Mouse (Mus musculus): ENCODE results near the gene Dld.

The Dld gene

DNA sequence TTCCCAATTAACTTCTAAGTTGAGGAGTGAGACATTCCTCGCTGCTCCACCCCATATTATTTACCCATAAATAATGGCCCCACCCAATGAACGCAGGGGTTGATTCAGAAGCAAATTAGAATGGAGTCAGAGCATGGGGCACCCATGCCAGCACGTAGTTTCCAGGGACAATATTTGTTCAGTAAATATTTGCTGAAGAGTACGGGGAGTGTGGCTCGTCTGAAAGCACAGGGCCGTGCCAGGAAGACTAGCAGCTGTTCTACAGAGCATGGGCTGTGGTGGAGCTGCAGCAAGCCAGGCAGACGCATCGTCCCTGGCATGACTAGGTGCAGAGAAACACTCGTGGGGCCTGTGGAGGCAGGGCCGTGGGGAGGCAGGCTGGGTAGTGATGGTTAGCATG, 56.7 kb downstream of the Dld start:
- DNase-seq (ENCODE audit: low spot score in 2 of 2) = no peak

DNA sequence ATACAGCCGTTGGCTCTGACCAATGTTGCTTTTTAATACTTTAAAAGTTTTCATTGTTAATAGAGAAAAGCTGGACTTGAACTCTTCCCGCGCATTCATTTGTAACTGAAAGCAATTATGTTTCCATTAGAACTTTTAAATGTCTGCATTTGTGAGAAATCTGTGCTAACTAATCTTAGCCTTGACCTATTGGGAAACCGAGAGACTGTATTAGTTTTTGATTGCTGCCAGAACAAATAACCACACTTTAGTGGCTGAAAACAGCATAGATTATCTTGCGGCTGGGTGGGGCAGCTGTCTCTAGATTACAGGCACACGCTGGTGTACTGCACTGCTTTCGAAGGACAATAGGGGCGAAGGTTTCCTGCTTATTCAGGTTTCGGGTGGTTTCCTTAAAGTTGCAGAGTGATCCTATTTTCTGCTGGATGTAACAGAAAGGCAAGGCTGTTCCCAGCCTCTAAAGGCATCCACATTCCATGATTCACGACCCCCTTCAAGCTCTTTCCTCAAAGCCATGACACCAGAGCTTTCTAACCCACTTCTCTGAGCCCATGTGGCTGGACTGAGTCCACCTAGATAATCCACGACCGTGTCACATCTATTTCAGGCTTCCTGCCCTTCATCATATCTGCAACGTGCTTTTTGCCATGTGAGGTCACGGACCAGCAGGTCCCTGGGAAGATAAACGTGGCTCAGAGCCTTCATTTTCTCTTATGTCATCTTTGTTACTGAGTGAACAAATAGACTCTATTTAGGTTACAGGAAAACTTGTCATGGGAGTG, 57.7 kb downstream of the Dld start:
- DNase-seq (ENCODE audit: low spot score in 2 of 2) = no peak

DNA sequence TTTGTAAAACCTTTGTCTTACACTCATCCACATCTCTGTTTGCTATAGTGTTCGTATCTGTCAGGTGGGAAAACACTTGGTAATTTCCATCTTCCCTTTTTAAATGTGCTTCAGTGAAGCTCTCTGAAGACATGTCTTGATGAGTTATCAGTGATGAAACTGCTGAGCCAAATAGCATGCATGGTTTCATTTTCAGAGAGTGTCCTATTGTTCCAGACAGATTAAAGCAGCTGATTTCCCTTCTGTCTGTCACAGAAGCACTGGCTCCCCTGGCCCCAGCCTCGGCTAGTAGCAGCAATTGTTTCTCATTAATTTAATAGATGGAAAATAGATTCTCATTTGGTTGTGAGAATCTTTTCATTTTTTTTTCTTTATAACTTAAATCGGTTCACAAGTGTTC, 60.3 kb downstream of the Dld start:
- DNase-seq (ENCODE audit: low spot score in 2 of 2) = no peak

DNA sequence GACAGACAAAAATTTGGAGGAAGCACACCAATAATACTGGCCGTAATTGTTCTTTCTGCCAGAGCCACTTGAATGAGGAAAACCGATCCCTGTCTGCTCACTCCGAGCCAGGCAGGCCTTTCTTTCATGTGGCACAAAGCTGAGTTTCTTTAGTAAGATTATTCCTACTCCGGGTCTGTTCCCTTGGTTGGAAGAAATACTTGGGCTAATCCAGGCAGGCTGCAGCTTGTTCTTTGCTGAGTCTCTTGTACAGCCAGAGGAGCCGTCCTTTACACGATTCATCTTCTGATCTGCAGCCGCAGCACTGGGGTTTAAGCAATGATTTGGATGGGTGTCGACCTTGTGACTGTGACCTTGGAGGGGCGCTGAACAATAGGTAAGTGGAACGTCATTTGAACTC, 62.2 kb downstream of the Dld start:
- no peak for DNase-seq (ENCODE audit: low spot score in 2 of 2)

DNA sequence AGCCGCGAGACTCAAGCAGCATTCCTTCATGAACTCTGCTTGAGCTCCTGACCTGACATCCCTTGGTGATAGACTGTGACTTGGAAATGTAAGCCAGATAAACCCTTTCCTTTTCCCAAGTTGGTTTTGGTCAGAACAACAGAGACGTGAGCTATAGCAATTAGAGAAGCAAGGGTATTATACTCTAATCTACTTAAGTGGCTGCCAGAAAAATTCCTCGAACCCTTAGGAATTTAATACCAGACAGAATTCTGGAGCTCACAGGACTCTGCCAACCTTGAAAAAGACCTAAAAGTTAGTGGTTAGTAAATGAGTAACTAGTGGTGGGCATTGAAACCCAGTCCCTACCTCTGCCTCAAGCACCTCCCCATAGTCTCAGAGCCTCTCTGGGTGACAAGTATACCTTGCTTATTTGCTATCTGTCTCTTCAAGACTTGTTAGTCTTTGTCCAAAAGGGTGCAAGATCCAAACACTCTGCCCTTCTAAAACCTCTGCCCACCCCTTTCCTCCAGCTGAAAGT, 67.6 kb downstream of the Dld start:
- DNase-seq (ENCODE audit: low spot score in 2 of 2) = no peak

DNA sequence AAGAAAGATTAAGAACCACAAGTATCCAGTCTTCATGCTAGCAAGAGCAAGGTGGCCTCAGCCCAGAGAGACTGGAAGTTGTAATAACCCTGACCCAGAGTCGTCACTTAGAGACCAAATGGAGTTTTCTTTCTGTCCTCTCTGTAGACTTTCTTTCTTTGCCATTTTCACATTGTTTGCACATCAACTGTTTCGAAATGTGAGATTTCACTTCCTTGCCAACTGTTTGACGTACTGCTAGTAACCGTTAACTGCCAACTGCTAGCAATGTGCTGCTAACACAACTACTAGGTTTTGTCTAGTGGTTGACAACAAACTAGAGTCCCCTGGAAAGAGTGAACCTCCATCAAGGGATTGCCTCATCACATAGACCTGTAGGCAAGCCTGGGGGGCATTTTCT, 68.1 kb downstream of the Dld start:
- DNase-seq (ENCODE audit: low spot score in 2 of 2) = no peak

DNA sequence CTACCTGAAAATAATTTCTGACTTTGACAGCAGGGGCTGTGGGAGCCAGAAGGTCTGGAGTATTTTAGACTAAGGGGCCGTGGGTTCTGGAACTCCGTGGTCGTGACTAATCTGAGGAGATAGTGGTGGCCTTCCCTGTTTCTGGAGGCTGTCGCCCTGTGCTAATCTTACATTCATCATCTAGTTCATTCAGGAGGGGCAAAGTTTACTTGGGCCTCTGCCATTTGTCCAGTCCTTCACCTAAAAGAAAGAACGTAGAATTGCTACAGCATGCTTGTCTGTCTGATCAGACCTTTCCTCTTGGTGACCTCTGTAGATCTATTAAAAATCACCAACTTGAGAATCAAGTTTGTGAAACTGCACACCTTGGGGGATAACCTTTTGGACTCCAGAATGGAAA, 69.0 kb downstream of the Dld start:
- no peak for DNase-seq (ENCODE audit: low spot score in 2 of 2)

Data from frontal cortex, postnatal 10 days (tissue).